Mouse (Mus musculus) hematopoietic stem cell, adult 5-6 weeks (primary cell): ENCODE data around the gene Cfi. TPM values are rescaled to one million over a fixed set of nuclear protein-coding genes. Genes with fewer than 3 reads are reported as not detected.

ENCODE experiments used
- ATAC-seq, 2 experiments: fragments of 125-278 bp in 1 of 2; replicated peaks in 1 of 2; 2 replicates each; pipeline ENCODE4 v1.8.0; 2016 to 2017; ENCODE audit warnings: inconsistent platforms in 2 of 2, mild to moderate bottlenecking in 2 of 2, moderate number of reproducible peaks in 2 of 2, low read depth in 1 of 2, moderate TSS enrichment in 1 of 2; ENCODE audit not compliant: low FRiP score in 2 of 2, poor library complexity in 2 of 2, severe bottlenecking in 2 of 2, insufficient read depth in 1 of 2, low TSS enrichment in 1 of 2
- total RNA-seq: library from RNA; stranded (forward); fragments of 172-1452, 232-1000 nt; gene quantifications from 2 replicates; pipeline ENCODE4 v1.2.3, GENCODE M21; 2017

The Cfi gene
- total RNA-seq: not detected in 2 replicates

- ATAC-seq: no peak
Observed at GRCm38 (mm10) chr3:129835388-129835934, at the start of gene Cfi. Gene Cfi (plus strand): TSS chr3:129835884.

GRCm38 (mm10) chr3:129793801-129794200, 41.9 kb upstream of the Cfi start:
- ATAC-seq: no peak

- no peak for ATAC-seq
Observed at GRCm38 (mm10) chr3:129797341-129797740, 38.3 kb upstream of the Cfi start.

GRCm38 (mm10) chr3:129798551-129798950, 37.1 kb upstream of the Cfi start:
- no peak for ATAC-seq

GRCm38 (mm10) chr3:129799011-129799410, 36.7 kb upstream of the Cfi start:
- no peak for ATAC-seq

- no peak for ATAC-seq
Observed at GRCm38 (mm10) chr3:129803765-129804164, 31.9 kb upstream of the Cfi start, which contains the start of gene Lrit3. Gene Lrit3 (minus strand): TSS chr3:129804030.

GRCm38 (mm10) chr3:129820847-129821246, 14.8 kb upstream of the Cfi start:
- ATAC-seq: no peak

- ATAC-seq: no peak
Observed at GRCm38 (mm10) chr3:129821736-129822135, 13.9 kb upstream of the Cfi start.

GRCm38 (mm10) chr3:129822206-129822775, 13.4 kb upstream of the Cfi start, which contains the start of gene Rrh:
Gene Rrh (minus strand): TSS chr3:129822587.
- no peak for ATAC-seq

- peak; percentile 73 to 85 for ATAC-seq
Observed at GRCm38 (mm10) chr3:129823293-129823692, 12.4 kb upstream of the Cfi start.

- ATAC-seq: no peak
Observed at GRCm38 (mm10) chr3:129824146-129824545, 11.5 kb upstream of the Cfi start.

GRCm38 (mm10) chr3:129824891-129825290, 10.8 kb upstream of the Cfi start:
- ATAC-seq: no peak

- ATAC-seq: no peak
Observed at GRCm38 (mm10) chr3:129826691-129827090, 9.0 kb upstream of the Cfi start.

GRCm38 (mm10) chr3:129827691-129828090, 8.0 kb upstream of the Cfi start:
- ATAC-seq: no peak

GRCm38 (mm10) chr3:129830626-129831025, 5.1 kb upstream of the Cfi start:
- ATAC-seq: peak in 1 of 2 experiments; percentile 19; a peak in 2 of 4 replicates

- ATAC-seq: peak; percentile 92
Observed at GRCm38 (mm10) chr3:129831035-129831568, 4.6 kb upstream of the Cfi start, which contains the start of gene Gar1. Gene Gar1 (minus strand): TSS chr3:129831396.

GRCm38 (mm10) chr3:129836051-129836697, 490 bp downstream of the Cfi start:
- no peak for ATAC-seq

- no peak for ATAC-seq
Observed at GRCm38 (mm10) chr3:129836965-129837364, 1.3 kb downstream of the Cfi start.
